In genomic region chr6:144154892-144155424, GRCm38 (mm10) we compare ENCODE assay signal across 9 mouse cellular contexts.
DNase-seq lines count a peak whose midpoint lies in the region; ATAC-seq and TF ChIP-seq lines count a peak whose summit lies in the region.
"Had no signal": no experiment of that assay in that cellular context is flagged by ENCODE, and none has a peak within 500 bp of the region (broad histone marks: within the 10 kb centered on the region; RNA-seq: fewer than 3 reads in every experiment).

No protein-coding gene starts in this region.

- WGBS in hindbrain, postnatal 0 days, result 13% methylated on average over 9 of the region's 9 CpGs
- 4% methylated on average over 9 of the region's 9 CpGs for WGBS in midbrain, embryonic 13.5 days
- 92% methylated on average over 9 of the region's 9 CpGs for whole genome bisulfite sequencing in thymus, adult 2 months

- H3K27me3 ChIP-seq in hindbrain, postnatal 0 days (ENCODE audit: insufficient read depth, low read length), result no peaks in the 10 kb centered on the region
- H3K27me3 ChIP-seq in midbrain, embryonic 13.5 days, result no peaks in the 10 kb centered on the region
- no peaks in the 10 kb centered on the region for H3K27me3 ChIP-seq in thymus, adult 2 months (ENCODE audit: control insufficient read depth, insufficient read depth, low read length)
- H3K27me3 ChIP-seq: heart, embryonic 15.5 days had no signal

- no peak overlapping the region for H3K4me3 ChIP-seq in hindbrain, postnatal 0 days (ENCODE audit: low read length)
- H3K4me3 ChIP-seq in midbrain, embryonic 13.5 days (replicated peaks), result no peak overlapping the region
- no peak overlapping the region for H3K4me3 ChIP-seq in thymus, adult 2 months (ENCODE audit: control insufficient read depth, insufficient read depth, low read length)
- H3K4me3 ChIP-seq: heart, embryonic 15.5 days had no signal

- TF ChIP-seq CTCF in brain, embryonic 14.5 days (IDR thresholded peaks at IDR 0.05; ENCODE audit: borderline replicate concordance, extremely low read depth, insufficient read depth, insufficient read length), result no peak
- no peak for TF ChIP-seq CTCF in hindbrain, postnatal 0 days (IDR thresholded peaks at IDR 0.05; ENCODE audit: low read depth)
- no peak for TF ChIP-seq CTCF in thymus, adult 2 months (IDR thresholded peaks at IDR 0.05; ENCODE audit: borderline replicate concordance, control insufficient read depth, extremely low read depth, insufficient read depth, low read length, poor library complexity)

- ATAC-seq in hindbrain, postnatal 0 days, result peak; percentile 84
- peak; percentile 84 for ATAC-seq in midbrain, embryonic 13.5 days

- no peaks in the 10 kb centered on the region for H3K36me3 ChIP-seq in hindbrain, postnatal 0 days (ENCODE audit: insufficient read depth, low read length)
- H3K36me3 ChIP-seq in midbrain, embryonic 13.5 days, result no peaks in the 10 kb centered on the region
- no peaks in the 10 kb centered on the region for H3K36me3 ChIP-seq in thymus, adult 2 months (ENCODE audit: control insufficient read depth, insufficient read depth, low read length)
- H3K36me3 ChIP-seq: heart, embryonic 15.5 days had no signal

- no peaks in the 10 kb centered on the region for H3K9me3 ChIP-seq in hindbrain, postnatal 0 days (ENCODE audit: low read length)
- H3K9me3 ChIP-seq in midbrain, embryonic 13.5 days, result no peaks in the 10 kb centered on the region; the same call in 1 of the 2 replicates
- H3K9me3 ChIP-seq: heart, embryonic 15.5 days had no signal

- peak overlapping the region; percentile 33 for H3K4me2 ChIP-seq in hindbrain, postnatal 0 days (ENCODE audit: low read depth, low read length)
- H3K4me2 ChIP-seq in midbrain, embryonic 13.5 days (replicated peaks), result peak overlapping the region; percentile 22
- H3K4me2 ChIP-seq: heart, embryonic 15.5 days had no signal

- H3K27ac ChIP-seq in hindbrain, postnatal 0 days, result peak overlapping the region; percentile 76
- H3K27ac ChIP-seq in midbrain, embryonic 13.5 days, result peak overlapping the region; percentile 75
- no peak overlapping the region for H3K27ac ChIP-seq in thymus, adult 2 months (ENCODE audit: control insufficient read depth, insufficient read depth, low read length)
- H3K27ac ChIP-seq: heart, embryonic 15.5 days had no signal

- peak overlapping the region; percentile 24; the same call in 1 of the 2 replicates for H3K9ac ChIP-seq in hindbrain, postnatal 0 days (replicated peaks; ENCODE audit: low read length)
- peak overlapping the region; percentile 50 for H3K9ac ChIP-seq in midbrain, embryonic 13.5 days (replicated peaks)
- H3K9ac ChIP-seq: heart, embryonic 15.5 days had no signal

- peaks cover 13% of the 10 kb centered on the region; the same call in 1 of the 2 replicates for H3K4me1 ChIP-seq in hindbrain, postnatal 0 days (ENCODE audit: insufficient read depth, low read length)
- peaks cover 38% of the 10 kb centered on the region for H3K4me1 ChIP-seq in midbrain, embryonic 13.5 days (replicated peaks)
- no peaks in the 10 kb centered on the region for H3K4me1 ChIP-seq in thymus, adult 2 months (replicated peaks; ENCODE audit: control insufficient read depth, insufficient read depth, low read length)
- H3K4me1 ChIP-seq: heart, embryonic 15.5 days had no signal

- TF ChIP-seq POLR2A in brain, embryonic 14.5 days (IDR thresholded peaks at IDR 0.05; ENCODE audit: borderline replicate concordance, extremely low read depth, insufficient read depth, insufficient read length, poor library complexity, severe bottlenecking), result no peak
- no peak for TF ChIP-seq POLR2A in thymus, adult 2 months (IDR thresholded peaks at IDR 0.05; ENCODE audit: control insufficient read depth, extremely low read depth, insufficient read depth, low read length, poor library complexity)

- DNase-seq in brain, embryonic 14.5 days (ENCODE audit: low read depth), result peak; percentile 93
- peak; percentile 70 for DNase-seq in embryo, embryonic 10.5 days (ENCODE audit: low spot score)
- DNase-seq in hindbrain, postnatal 0 days (ENCODE audit: low spot score), result peak; percentile 69
- no peak for DNase-seq in thymus, adult 2 months
- no peak for DNase-seq in adrenal gland, adult 2 months
- no peak for DNase-seq in thymus, postnatal 0 days (ENCODE audit: low spot score)
- no peak for DNase-seq in testis, postnatal 14 days (ENCODE audit: low spot score)

Comparison
In these comparisons a context has a peak if more than half of its experiments do, and no peak if none do; other contexts are left out.
1. DNase-seq: peak in brain, embryonic 14.5 days (single experiment), embryo, embryonic 10.5 days (single experiment) and hindbrain, postnatal 0 days (single experiment); none in thymus, adult 2 months (single experiment), adrenal gland, adult 2 months (single experiment), thymus, postnatal 0 days (single experiment) and testis, postnatal 14 days (single experiment).